Mouse (Mus musculus): ENCODE data around the gene Hira. TPM values are rescaled to one million over a fixed set of nuclear protein-coding genes. Genes with fewer than 3 reads are reported as not detected.

Hira gene
- 25.1 TPM for polyA plus RNA-seq (2014; fragmentation: Illumina TruSeq; extraction: RNeasy Lipid Tissue Mini Kit (QIAGEN cat#74804))

GRCm38 (mm10) chr16:18876442-18877308 is at the start of gene Hira, which contains the start of gene Mrpl40:
Hira (plus strand) TSS chr16:18877037.
Mrpl40 (minus strand) TSS chr16:18876862.

GRCm38 (mm10) chr16:18836468-18837208 is 40.2 kb upstream of the Hira start, which contains the start of the genes 2510002D24Rik and Gm28539:
2510002D24Rik (plus strand) TSS chr16:18836578.
Gm28539 (plus strand) TSS chr16:18836584.

Other genes with a start within 250 kb of the Hira start
- gene Sept5, start 247.1 kb upstream of the Hira start, polyA plus RNA-seq (2014; fragmentation: Illumina TruSeq; extraction: RNeasy Lipid Tissue Mini Kit (QIAGEN cat#74804)): not detected
- not detected for gene Cldn5, start 100.2 kb upstream of the Hira start, polyA plus RNA-seq (2014; fragmentation: Illumina TruSeq; extraction: RNeasy Lipid Tissue Mini Kit (QIAGEN cat#74804))
- gene Ufd1, start 65.3 kb upstream of the Hira start, polyA plus RNA-seq (2014; fragmentation: Illumina TruSeq; extraction: RNeasy Lipid Tissue Mini Kit (QIAGEN cat#74804)): 67.2 TPM
- 4.6 TPM for gene Cdc45, start 65.0 kb upstream of the Hira start, polyA plus RNA-seq (2014; fragmentation: Illumina TruSeq; extraction: RNeasy Lipid Tissue Mini Kit (QIAGEN cat#74804))
- gene 2510002D24Rik, start 40.5 kb upstream of the Hira start, polyA plus RNA-seq (2014; fragmentation: Illumina TruSeq; extraction: RNeasy Lipid Tissue Mini Kit (QIAGEN cat#74804)): 2.1 TPM
- not detected for gene Gm28539, start 40.5 kb upstream of the Hira start, polyA plus RNA-seq (2014; fragmentation: Illumina TruSeq; extraction: RNeasy Lipid Tissue Mini Kit (QIAGEN cat#74804))
- 58.9 TPM for gene Mrpl40, start 175 bp upstream of the Hira start, polyA plus RNA-seq (2014; fragmentation: Illumina TruSeq; extraction: RNeasy Lipid Tissue Mini Kit (QIAGEN cat#74804))